Mouse (Mus musculus): ENCODE measurements around the gene Gm3159. TPM values are rescaled to one million over a fixed set of nuclear protein-coding genes. Genes with fewer than 3 reads are reported as not detected.
"Not testable (repeated sequence)": the region's sequence is repeated elsewhere in the genome, so short reads cannot be mapped to it uniquely, and the experiment has no call there.

Gene Gm3159
- total RNA-seq (2014; fragmentation: Nextera tagmentation) (not detected in 2 replicates), total RNA-seq (2017) (0.17 and 0.44 TPM in 2 replicates), polyA plus RNA-seq (2012) (not detected in 2 replicates)

DNA sequence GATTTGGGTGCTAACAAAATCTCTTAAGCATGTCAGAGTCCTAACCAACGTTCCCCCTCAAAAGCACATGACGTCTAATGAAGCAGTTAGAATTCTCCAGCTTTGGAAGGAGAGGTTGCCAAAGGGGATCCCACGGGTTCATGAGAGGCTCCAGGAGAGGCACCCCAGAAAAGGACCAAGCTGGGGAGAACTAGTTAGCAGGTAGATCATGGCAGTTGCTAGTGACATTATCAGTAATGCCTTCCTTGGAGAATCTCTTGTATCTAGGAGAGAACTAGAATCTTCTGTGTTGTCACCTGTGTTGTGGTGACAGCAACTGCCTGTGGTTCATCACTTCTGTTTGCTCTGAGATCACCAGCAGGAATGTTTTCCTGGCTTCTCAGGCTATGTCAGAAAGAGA, at the start of gene Gm3159:
Gene Gm3159, plus strand, starts transcription at position 301 of the 400 bp plus-strand sequence.
- not testable (repeated sequence) for H3K9me3 ChIP-seq (replicated peaks); ATAC-seq (ENCODE audit: extremely low read depth, insufficient number of reproducible peaks, low FRiP score, poor library complexity, severe bottlenecking); H3K36me3 ChIP-seq (replicated peaks); DNase-seq (ENCODE audit: low spot score); H3K4me1 ChIP-seq (ENCODE audit: insufficient read depth, low read depth, low read length); H3K27me3 ChIP-seq (ENCODE audit: insufficient read depth, low read length); H3K4me3 ChIP-seq (ENCODE audit: low read depth, low read length)

DNA sequence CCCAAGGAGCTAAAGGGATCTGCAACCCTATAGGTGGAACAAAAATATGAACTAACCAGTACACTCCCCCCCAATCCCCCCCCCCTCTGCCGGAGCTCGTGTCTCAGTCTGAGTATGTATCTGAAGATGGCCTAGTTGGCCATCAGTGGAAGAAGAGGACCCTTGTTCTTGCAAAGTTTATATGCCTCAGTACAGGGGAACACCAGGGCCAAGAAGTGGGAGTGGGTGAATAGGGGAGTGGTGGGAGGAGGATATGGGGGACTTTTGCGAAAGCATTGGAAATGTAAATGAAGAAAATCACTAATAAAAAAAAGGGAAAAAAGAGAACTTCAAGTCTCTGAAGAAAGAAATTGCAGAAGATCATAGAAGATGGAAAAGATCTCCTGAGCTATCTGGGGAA, 28.3 kb upstream of the Gm3159 start:
- H3K4me1 ChIP-seq (ENCODE audit: insufficient read depth, low read depth, low read length); DNase-seq (ENCODE audit: low spot score); ATAC-seq (ENCODE audit: extremely low read depth, insufficient number of reproducible peaks, low FRiP score, poor library complexity, severe bottlenecking); H3K9me3 ChIP-seq (replicated peaks); H3K36me3 ChIP-seq (replicated peaks); H3K4me3 ChIP-seq (ENCODE audit: low read depth, low read length); H3K27me3 ChIP-seq (ENCODE audit: insufficient read depth, low read length): not testable (repeated sequence)

DNA sequence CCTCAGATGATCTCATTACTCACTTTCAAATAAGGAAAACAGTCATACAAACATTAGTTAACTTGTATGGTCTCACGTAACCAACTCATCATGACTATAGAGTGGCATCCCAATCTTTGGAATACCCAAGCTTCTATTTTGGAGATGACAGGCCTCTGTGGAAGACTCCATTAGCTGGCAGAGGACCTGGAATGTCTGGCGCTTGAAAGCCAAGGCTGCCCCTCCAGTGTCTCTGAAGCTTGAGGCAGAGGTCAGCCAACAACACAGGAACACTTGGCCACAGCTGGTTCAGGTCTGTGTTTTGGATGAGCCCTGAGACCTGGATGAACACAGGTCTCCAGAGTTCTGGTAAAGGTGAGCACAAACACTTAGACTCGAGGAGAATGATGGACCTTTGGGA, 27.6 kb upstream of the Gm3159 start:
- H3K27me3 ChIP-seq (ENCODE audit: insufficient read depth, low read length); DNase-seq (ENCODE audit: low spot score); H3K4me1 ChIP-seq (ENCODE audit: insufficient read depth, low read depth, low read length); ATAC-seq (ENCODE audit: extremely low read depth, insufficient number of reproducible peaks, low FRiP score, poor library complexity, severe bottlenecking); H3K36me3 ChIP-seq (replicated peaks); H3K4me3 ChIP-seq (ENCODE audit: low read depth, low read length); H3K9me3 ChIP-seq (replicated peaks): not testable (repeated sequence)

DNA sequence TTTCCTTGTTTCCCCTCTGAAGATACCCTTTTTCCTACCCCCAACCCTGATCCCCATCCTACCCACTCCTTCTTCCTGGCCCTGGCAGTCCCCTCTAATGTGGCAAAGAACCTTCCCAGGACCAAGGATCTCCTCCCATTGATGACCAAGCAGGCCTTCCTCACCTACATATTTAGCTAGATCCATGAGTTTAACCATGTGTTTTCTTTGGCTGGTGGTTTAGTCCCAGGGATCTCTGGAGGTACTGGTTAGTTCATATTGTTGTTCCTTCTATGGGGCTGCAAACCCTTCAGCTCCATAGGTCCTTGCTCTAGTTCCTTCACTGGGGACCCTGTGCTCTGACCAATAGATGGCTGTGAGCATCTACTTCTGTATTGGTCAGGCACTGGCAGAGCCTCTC, 19.5 kb upstream of the Gm3159 start:
- not testable (repeated sequence) for H3K9me3 ChIP-seq (replicated peaks); H3K4me1 ChIP-seq (ENCODE audit: insufficient read depth, low read depth, low read length); ATAC-seq (ENCODE audit: extremely low read depth, insufficient number of reproducible peaks, low FRiP score, poor library complexity, severe bottlenecking); H3K4me3 ChIP-seq (ENCODE audit: low read depth, low read length); H3K27me3 ChIP-seq (ENCODE audit: insufficient read depth, low read length); DNase-seq (ENCODE audit: low spot score); H3K36me3 ChIP-seq (replicated peaks)

DNA sequence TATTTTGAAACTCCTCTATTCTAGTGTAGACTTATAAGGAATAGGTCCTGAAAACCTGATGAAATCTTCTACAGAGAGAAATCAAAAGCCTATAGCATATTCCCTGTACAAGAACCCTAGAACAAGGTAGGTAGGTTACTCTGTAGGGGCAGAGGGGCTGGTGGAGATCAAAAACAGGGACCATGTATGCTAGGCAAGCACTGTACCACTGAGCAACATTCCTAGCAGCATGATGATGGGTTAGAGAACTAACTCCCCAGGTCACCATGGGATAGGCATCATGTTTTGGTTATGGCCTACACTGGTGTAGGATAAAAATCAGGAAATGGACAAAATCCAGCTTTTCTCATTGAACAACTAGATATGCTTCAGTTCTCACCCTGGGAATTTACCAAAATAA, 11.7 kb upstream of the Gm3159 start:
- H3K36me3 ChIP-seq (replicated peaks); H3K9me3 ChIP-seq (replicated peaks); ATAC-seq (ENCODE audit: extremely low read depth, insufficient number of reproducible peaks, low FRiP score, poor library complexity, severe bottlenecking); H3K4me3 ChIP-seq (ENCODE audit: low read depth, low read length); H3K4me1 ChIP-seq (ENCODE audit: insufficient read depth, low read depth, low read length); H3K27me3 ChIP-seq (ENCODE audit: insufficient read depth, low read length); DNase-seq (ENCODE audit: low spot score): not testable (repeated sequence)

DNA sequence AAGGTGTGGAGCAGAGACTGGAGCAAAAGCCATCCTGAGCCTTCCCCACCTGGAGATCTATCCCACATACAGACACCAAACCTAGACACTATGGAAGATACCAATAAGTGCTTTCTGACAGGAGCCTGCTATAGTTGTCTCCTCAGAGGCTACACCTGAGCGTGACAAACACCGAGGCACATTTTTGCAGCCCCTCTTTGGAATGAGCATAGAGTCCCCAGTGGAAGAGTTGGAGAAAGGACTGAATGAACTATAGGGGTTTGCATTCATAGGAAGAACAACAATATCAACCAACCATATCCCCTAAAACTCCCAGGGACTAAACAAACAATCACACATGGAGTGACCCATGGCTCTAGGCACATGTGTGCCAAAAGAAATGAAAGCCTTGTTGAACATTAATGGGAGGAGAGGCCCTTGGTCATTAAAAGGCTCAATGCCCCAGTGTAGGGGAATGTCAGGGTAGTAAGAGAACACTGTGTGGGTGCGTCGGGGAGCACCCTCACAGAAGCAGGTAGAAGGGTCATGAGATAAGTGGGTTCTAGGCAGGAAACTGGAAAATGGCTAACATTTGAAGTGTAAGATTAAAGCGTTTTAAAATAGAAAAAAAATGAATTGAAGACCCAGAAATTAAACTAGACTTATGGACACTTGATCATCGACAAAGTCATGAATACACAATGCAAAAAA, 4.3 kb upstream of the Gm3159 start:
- H3K4me1 ChIP-seq (ENCODE audit: insufficient read depth, low read depth, low read length); H3K36me3 ChIP-seq (replicated peaks); H3K4me3 ChIP-seq (ENCODE audit: low read depth, low read length); H3K9me3 ChIP-seq (replicated peaks); H3K27me3 ChIP-seq (ENCODE audit: insufficient read depth, low read length); ATAC-seq (ENCODE audit: extremely low read depth, insufficient number of reproducible peaks, low FRiP score, poor library complexity, severe bottlenecking); DNase-seq (ENCODE audit: low spot score): not testable (repeated sequence)

DNA sequence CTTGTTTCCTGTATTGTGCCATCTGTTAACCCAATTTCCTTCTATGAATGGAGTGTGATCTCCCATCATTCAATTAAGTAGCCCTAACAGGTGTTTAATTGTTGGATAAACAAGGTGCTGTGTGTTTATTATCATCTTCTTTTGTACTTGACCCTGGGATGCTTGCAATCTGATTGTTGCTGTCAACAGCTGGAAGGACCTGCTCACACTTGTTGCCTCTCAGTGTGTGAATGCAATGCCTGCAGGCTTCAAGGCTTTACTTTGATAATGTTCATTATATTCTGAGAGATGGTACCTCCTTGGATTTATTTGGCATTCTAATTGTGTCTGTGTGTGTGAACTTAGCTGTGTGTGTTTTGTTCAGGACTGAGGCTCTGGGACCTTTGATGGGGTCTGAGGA, 1.3 kb downstream of the Gm3159 start:
- not testable (repeated sequence) for H3K4me1 ChIP-seq (ENCODE audit: insufficient read depth, low read depth, low read length); H3K36me3 ChIP-seq (replicated peaks); H3K9me3 ChIP-seq (replicated peaks); DNase-seq (ENCODE audit: low spot score); ATAC-seq (ENCODE audit: extremely low read depth, insufficient number of reproducible peaks, low FRiP score, poor library complexity, severe bottlenecking); H3K4me3 ChIP-seq (ENCODE audit: low read depth, low read length); H3K27me3 ChIP-seq (ENCODE audit: insufficient read depth, low read length)

DNA sequence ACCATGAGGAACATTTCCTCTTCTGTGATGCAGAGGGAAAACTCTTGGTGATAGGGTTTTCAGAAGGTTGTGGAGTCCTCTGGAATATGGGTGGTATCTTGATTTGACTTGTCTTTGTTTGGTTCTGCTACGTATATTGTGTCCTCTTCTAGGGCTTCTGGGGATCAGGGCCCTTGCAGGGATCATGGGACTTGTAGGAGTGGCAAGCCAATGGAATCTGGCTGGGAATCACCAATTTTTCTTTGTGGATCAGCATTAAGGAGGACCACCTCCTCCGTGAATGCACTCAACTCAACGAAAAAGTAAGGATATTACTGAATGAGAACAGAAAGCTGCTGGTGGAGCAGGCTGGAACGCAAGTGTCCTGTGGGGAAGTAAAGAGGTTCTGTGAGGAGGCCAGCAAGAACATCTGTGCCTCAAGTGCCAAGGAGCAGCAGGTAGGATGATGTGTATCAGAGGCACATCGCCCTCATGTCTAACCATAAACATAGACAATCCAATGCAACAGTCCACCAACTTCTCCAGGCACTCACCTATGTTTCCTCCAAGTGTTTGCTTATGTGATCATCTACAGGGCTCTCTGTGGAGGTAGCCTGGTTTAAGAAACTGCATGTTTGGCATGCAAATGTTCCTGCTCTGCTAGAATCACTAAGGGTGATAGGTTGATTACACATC, 2.9 kb downstream of the Gm3159 start:
- not testable (repeated sequence) for DNase-seq (ENCODE audit: low spot score); ATAC-seq (ENCODE audit: extremely low read depth, insufficient number of reproducible peaks, low FRiP score, poor library complexity, severe bottlenecking); H3K4me3 ChIP-seq (ENCODE audit: low read depth, low read length); H3K36me3 ChIP-seq (replicated peaks); H3K9me3 ChIP-seq (replicated peaks); H3K4me1 ChIP-seq (ENCODE audit: insufficient read depth, low read depth, low read length); H3K27me3 ChIP-seq (ENCODE audit: insufficient read depth, low read length)

DNA sequence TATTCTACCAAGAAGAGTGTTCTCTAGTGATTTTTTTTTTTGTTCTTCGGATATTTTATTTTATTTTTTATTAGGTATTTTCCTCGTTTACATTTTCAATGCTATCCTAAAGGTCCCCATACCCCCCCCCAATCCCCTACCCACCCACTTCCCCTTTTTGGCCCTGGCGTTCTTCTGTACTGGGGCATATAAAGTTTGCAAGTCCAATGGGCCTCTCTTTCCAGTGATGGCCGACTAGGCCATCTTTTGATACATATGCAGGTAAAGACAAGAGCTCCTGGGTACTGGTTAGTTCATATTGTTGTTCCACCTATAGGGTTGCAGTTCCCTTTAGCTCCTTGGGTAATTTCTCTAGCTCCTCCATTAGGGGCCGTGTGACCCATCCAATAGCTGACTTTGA, 3.9 kb downstream of the Gm3159 start:
- not testable (repeated sequence) for H3K4me1 ChIP-seq (ENCODE audit: insufficient read depth, low read depth, low read length); DNase-seq (ENCODE audit: low spot score); H3K9me3 ChIP-seq (replicated peaks); H3K36me3 ChIP-seq (replicated peaks); ATAC-seq (ENCODE audit: extremely low read depth, insufficient number of reproducible peaks, low FRiP score, poor library complexity, severe bottlenecking); H3K4me3 ChIP-seq (ENCODE audit: low read depth, low read length); H3K27me3 ChIP-seq (ENCODE audit: insufficient read depth, low read length)

DNA sequence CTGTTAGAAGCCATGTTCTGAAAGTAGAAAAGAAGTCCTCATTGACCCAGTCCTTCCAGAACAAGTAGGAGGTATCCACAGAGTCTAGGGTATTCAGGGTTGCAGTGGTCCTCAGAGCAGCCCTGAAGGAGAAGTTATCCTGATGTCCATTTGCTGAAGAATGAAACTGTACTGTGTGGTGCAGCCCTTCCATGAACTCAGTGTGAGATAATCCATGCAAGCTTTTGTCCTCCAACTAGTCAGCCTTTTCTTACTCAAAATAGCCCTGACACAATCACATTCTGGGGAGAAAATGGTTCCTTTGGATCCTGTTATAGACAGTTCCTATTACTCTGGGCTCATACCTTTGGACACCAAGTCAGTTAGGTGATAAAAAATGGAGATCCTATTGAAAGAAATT, 6.5 kb downstream of the Gm3159 start:
- not testable (repeated sequence) for H3K36me3 ChIP-seq (replicated peaks)

DNA sequence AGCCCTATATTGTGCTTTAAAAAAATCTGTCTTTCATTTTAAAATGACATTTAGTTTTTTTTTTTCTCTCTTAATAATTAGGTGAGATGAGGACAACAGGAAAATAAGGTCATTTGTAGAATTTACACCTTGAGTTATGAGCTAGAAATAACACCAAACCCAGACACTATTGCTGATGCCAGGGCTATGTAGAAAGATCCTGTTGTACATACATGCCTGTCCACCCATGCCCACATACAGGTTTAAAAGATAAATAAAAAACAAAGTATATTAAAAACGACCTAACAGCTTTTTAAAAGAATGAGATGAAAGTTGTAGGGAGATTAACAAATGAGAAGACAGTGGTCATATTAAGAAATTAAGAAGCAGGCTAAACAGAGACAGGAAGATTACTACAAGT, 12.6 kb downstream of the Gm3159 start:
- not testable (repeated sequence) for H3K9me3 ChIP-seq (replicated peaks); H3K4me3 ChIP-seq (ENCODE audit: low read depth, low read length); H3K4me1 ChIP-seq (ENCODE audit: insufficient read depth, low read depth, low read length); H3K27me3 ChIP-seq (ENCODE audit: insufficient read depth, low read length); H3K36me3 ChIP-seq (replicated peaks); ATAC-seq (ENCODE audit: extremely low read depth, insufficient number of reproducible peaks, low FRiP score, poor library complexity, severe bottlenecking); DNase-seq (ENCODE audit: low spot score)

More for the DNA sequence above, 6.5 kb downstream of the Gm3159 start:
- not testable (repeated sequence) for H3K9me3 ChIP-seq (replicated peaks); DNase-seq (ENCODE audit: low spot score); H3K4me1 ChIP-seq (ENCODE audit: insufficient read depth, low read depth, low read length); H3K4me3 ChIP-seq (ENCODE audit: low read depth, low read length); ATAC-seq (ENCODE audit: extremely low read depth, insufficient number of reproducible peaks, low FRiP score, poor library complexity, severe bottlenecking); H3K27me3 ChIP-seq (ENCODE audit: insufficient read depth, low read length)

Data from G1E (cell line).